Mouse (Mus musculus) myocyte (in vitro differentiated cells): Measurements from ENCODE around the gene Gm20388.

ENCODE experiments used
- CEBPB ChIP-seq: IDR thresholded peaks from 2 replicates; pipeline ENCODE4 v1.6.1; 2011; ENCODE audit warnings: mild to moderate bottlenecking, moderate library complexity; ENCODE audit not compliant: poor library complexity, insufficient read depth, severe bottlenecking
- E2F4 ChIP-seq: IDR thresholded peaks from one replicate; pipeline ENCODE4 v1.6.1; 2011; ENCODE audit warnings: mild to moderate bottlenecking, control low read depth, moderate library complexity; ENCODE audit not compliant: insufficient read depth
- MAX ChIP-seq: IDR thresholded peaks from one replicate; pipeline ENCODE4 v1.6.1; 2011; ENCODE audit warnings: low read depth, mild to moderate bottlenecking, control low read depth
- POLR2A ChIP-seq: IDR thresholded peaks from one replicate; pipeline ENCODE4 v1.6.1; 2011; ENCODE audit warnings: low read depth, mild to moderate bottlenecking, control low read depth, moderate library complexity; ENCODE audit not compliant: insufficient read length
- REST ChIP-seq: IDR thresholded peaks from one replicate; pipeline ENCODE4 v1.6.1; 2011; ENCODE audit warnings: mild to moderate bottlenecking, control low read depth, moderate library complexity; ENCODE audit not compliant: insufficient read depth, insufficient read length
- SRF ChIP-seq: IDR thresholded peaks from one replicate; pipeline ENCODE4 v1.6.1; 2011; ENCODE audit warnings: low read depth; ENCODE audit not compliant: control insufficient read depth, insufficient read length
- TCF12 ChIP-seq: IDR thresholded peaks from one replicate; pipeline ENCODE4 v1.6.1; 2011; ENCODE audit warnings: mild to moderate bottlenecking, control low read depth; ENCODE audit not compliant: poor library complexity, insufficient read depth, severe bottlenecking
- USF1 ChIP-seq: IDR thresholded peaks from one replicate; pipeline ENCODE4 v1.6.1; 2011; ENCODE audit warnings: low read depth, mild to moderate bottlenecking, control low read depth, moderate library complexity

DNA sequence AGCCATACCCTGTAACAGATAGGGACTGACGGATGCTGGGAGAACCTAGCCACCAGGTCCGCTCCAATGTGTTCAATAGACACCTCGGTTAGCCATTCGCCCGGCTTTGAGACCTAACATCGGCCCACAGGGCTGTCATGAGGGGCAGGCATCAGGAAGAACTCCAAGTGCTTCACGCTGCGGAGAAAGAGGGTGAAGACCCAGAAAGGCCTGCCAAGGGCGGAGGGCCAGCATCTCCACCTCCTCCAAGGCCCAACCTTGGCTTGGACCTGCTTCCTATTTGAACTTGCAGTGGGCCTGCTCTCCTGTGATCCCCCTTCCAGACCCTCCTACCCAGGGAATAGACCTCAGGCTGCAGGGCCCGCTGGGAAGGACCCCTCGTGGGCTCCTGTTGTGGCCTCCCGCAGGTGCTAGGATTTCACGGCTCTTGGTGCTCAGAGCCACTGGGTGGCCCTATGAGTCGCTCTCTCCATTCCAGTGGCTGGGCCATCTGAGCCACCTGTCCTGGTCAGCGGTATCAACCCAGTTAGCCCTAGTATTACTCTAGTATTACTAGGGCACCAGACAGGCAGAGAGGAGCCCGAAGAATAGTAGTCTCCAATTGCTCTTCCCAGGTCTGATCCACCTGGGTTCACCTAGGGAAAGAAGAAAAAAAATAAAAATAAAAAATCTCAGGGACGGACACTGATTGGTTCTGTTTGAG, 279.6 kb downstream of the Gm20388 start:
- TF ChIP-seq MAX, result no peak
- TF ChIP-seq POLR2A, result no peak
- TF ChIP-seq REST, result no peak
- no peak for TF ChIP-seq USF1
- TF ChIP-seq E2F4, result no peak
- TF ChIP-seq CEBPB, result no peak
- no peak for TF ChIP-seq SRF
- no peak for TF ChIP-seq TCF12
